Mouse (Mus musculus) CH12F3 (cell line): Measurements from ENCODE around the gene Nup50.

Source experiments
- in situ Hi-C: fragments of 300-500 bp; cut with MboI; formaldehyde crosslinking; loops from 2 replicates; pipeline ENCODE4 v1.14.3; 2020; ENCODE audit warnings: low sequenced_read_pairs

The Nup50 gene

GRCm38 (mm10) chr15:84987874-84988825 lies 64.9 kb downstream of the Nup50 start, which contains the start of gene 5031439G07Rik:
5031439G07Rik (minus strand) TSS chr15:84988551.
- in situ Hi-C loops = no loop called here

- in situ Hi-C loops = no loop called here
These were observed 65.9 kb downstream of the Nup50 start for GRCm38 (mm10) chr15:84989098-84989497.

GRCm38 (mm10) chr15:84989771-84990170 lies 66.6 kb downstream of the Nup50 start:
- in situ Hi-C loops = no loop called here
